Mouse (Mus musculus): ENCODE results near the gene Meox1.

Meox1 gene

DNA sequence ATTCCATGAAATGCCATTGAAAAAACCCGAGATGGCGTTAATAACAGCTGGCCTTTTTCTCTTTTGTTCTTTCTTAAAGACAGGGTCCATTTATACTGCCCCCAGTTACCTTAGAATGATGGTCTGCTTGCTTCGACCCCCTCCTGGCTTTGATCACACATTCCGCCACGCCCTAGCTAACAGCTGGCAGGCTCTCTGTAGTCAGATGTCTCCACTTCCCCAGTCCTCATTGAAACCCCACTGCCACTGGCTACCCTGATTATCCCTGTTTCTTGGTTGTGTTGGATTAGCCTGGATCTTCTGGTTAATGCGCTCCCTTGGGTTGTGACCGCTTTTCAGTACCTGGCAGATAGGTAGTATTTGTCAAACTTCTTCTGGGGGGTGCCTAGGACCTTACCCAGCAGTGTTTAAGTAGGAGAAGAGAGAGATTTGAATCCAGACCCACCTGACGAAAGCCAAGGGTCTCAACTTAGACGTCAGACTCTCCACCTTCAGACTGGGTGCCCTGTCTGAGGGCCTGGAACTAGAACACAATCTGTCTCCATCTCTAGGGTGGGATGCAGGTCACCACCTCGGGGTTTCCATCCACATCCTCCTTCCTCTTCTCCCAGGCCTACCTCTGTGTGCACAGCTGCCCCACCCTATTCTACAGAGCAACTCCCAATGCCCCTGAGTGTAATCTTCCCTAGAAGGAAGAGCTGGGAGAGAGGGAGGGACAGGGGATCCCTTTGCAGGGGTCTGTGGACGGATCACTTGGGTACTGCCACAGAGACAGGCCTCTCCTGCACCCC, 11.5 kb downstream of the Meox1 start:
- ChIA-PET CTCF (interaction anchor here in 2 of 4 experiments (0.5 to 1.5 kb wide), 3 partner anchors 23 to 28 kb away, joined by 3 read pairs; no protein-coding TSS in a partner anchor), POLR2A (interaction anchor here in 2 of 4 experiments (0.6 to 1.5 kb wide), 4 partner anchors 13 to 255 kb away, joined by 3 to 6 read pairs (median 4); no protein-coding TSS in a partner anchor)

DNA sequence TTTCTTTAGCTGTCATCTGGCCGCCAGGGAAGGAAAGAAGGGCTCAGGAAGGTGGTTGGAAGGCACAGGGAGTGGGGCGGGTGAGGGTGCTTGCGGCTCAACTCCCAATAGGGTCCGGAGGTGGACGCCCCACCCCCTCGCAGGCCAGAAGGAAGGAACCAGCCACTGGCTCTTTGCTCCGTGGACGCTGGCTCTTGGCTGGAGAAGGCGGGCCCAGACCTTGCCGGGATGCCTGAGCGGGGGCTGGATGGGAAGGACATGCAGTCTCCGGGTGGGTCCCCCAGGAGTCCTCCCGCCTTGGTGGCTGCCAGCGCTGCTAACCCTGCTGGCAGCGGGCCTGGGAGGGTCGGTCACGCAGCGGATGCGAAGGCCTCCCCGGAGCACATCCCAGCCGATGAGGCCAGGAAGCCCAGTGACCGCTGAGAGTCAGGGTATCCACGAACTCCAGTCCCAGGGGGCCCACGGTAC, 12.5 kb downstream of the Meox1 start:
- POLR2A ChIA-PET = interaction anchor here in 3 of 4 experiments (0.5 to 2.2 kb wide), 9 partner anchors 11 to 567 kb away, joined by 3 to 6 read pairs (median 4); partner anchors contain the start of genes Cfap97d1 (in 1 of the 3) and Etv4 (in 1 of the 3)
- CTCF ChIA-PET = interaction anchor here in 3 of 4 experiments (0.6 to 1.7 kb wide), 7 partner anchors 23 to 172 kb away, joined by 3 to 9 read pairs (median 4); no protein-coding TSS in a partner anchor

DNA sequence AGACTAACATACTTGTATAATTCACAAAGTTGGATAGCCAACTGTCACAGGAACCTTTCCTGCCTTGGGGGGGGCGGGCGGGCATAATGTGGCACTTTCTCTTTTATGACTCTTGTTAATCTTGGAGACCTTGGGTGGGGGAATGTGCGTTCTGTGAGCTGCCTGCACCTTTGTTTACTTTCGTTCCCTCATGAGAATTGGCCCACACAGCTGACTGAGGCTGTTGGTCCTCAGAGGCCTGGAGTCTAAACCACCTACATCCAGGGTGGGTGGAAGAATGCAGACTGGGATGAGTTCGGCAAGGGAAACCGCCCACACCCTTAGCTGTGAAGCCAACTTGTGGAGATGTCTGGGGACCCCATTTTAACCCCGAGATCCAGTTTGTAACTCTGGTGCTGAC, 13.0 kb downstream of the Meox1 start:
- POLR2A ChIA-PET = interaction anchor here in 3 of 4 experiments (0.5 to 2.2 kb wide), 8 partner anchors 11 to 568 kb away, joined by 3 to 6 read pairs (median 4); partner anchors contain the start of genes Cfap97d1 (in 1 of the 3) and Etv4 (in 1 of the 3)

DNA sequence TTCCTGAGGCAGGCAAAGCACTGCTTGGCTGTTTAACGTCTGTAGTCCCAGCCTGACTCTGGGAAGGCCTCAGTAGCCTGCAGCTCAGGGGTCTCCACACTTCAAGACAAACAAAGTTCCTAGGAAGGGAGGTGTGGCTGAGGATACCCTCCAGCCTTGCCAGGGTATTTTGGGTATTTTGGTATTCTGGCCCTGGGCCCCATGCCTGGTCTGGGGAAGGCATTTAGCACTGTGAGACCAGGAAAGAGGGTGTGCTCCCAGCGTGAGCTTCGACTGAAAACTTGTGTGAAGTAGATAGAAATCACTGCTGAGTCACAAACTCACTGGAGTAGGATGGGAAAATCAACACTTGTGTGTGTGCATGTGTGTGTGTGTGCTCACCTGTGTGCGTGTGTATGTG, 14.5 kb downstream of the Meox1 start:
- CTCF ChIA-PET = interaction anchor here in 1 of 4 experiments (0.7 kb wide), 1 partner anchor 64 kb away, joined by 3 read pairs; no protein-coding TSS in a partner anchor
- POLR2A ChIA-PET = interaction anchor here in 1 of 4 experiments (2.2 kb wide), 1 partner anchor 9 kb away, joined by 6 read pairs; no protein-coding TSS in a partner anchor

More for the DNA sequence above, 13.0 kb downstream of the Meox1 start:
- CTCF ChIA-PET = interaction anchor here (0.6 to 1.7 kb wide), 9 partner anchors 16 to 173 kb away, joined by 3 to 9 read pairs (median 4); no protein-coding TSS in a partner anchor

DNA sequence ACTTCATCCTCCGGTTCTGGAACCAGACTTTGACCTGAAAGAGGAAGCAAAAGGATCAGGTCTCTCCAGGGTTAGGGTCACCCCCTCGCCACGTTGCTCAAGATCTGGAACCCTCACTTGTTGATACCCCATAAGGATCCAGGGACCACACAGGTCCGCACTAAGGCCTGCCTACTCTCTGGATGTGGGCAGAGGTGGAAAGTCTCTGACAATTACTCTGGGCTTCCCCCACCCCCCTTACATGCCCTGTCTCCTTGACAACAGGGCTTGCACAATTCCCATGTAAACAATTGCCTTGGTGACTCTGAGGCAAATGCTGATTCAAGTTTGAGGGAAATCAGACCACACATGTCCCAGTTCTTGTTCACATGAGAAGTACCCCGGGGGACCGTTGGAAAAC, 15.5 kb downstream of the Meox1 start:
- CTCF ChIA-PET = interaction anchor here in 1 of 4 experiments (0.5 to 1.2 kb wide), 2 partner anchors 12 to 18 kb away, joined by 3 to 4 read pairs; no protein-coding TSS in a partner anchor
- POLR2A ChIA-PET = interaction anchor here in 1 of 4 experiments (1.7 kb wide), 1 partner anchor 12 kb away, joined by 3 read pairs; no protein-coding TSS in a partner anchor

DNA sequence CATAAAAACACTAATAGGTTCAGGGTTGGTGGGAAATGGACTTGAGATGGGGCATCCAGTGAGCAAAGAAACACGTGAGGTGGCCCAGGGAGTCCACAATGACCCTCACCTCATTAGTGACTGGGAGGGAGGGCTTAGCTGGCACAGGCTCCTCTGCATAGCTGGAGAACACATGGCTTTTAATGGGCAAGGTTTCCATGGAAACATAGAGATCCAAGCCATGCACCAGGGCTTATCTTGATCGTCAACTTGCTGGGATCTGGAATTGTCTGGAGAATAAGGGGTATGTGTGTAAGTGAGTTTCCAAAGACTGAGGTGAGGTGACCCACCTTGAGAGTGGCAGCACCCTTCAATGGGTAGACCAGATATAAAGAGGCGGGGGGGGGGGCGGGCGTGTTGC, 19.2 kb downstream of the Meox1 start:
- ChIA-PET CTCF (interaction anchor here in 3 of 4 experiments (0.6 to 0.8 kb wide), 3 partner anchors 24 to 262 kb away, joined by 3 to 6 read pairs (median 4); no protein-coding TSS in a partner anchor), POLR2A (interaction anchor here in 1 of 4 experiments (0.8 kb wide), 1 partner anchor 16 kb away, joined by 6 read pairs; no protein-coding TSS in a partner anchor)

DNA sequence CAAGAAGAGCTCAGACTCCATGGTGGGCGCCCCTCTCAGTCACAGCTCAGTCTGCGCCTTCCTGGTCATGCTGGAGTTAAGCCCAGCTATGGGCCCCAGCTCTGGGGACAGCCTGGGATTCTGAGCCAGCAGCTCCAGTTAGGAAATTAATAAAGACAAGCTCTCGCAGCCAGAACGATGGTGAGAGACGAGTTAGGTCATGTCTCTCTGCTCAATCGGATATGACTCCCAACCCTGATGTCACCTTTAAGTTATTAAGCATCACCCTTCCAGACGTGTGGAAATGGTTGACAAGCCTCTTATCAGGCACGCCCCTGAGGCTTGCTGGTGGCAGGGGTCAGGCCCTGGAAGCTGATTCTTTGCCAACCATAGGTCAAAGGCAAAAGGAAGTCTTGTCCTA, 20.3 kb downstream of the Meox1 start:
- CTCF ChIA-PET = interaction anchor here in 2 of 4 experiments (0.7 to 1.4 kb wide), 6 partner anchors 31 to 180 kb away, joined by 3 to 10 read pairs (median 4); no protein-coding TSS in a partner anchor
- POLR2A ChIA-PET = interaction anchor here in 1 of 4 experiments (0.5 kb wide), 1 partner anchor 109 kb away, joined by 3 read pairs; no protein-coding TSS in a partner anchor

DNA sequence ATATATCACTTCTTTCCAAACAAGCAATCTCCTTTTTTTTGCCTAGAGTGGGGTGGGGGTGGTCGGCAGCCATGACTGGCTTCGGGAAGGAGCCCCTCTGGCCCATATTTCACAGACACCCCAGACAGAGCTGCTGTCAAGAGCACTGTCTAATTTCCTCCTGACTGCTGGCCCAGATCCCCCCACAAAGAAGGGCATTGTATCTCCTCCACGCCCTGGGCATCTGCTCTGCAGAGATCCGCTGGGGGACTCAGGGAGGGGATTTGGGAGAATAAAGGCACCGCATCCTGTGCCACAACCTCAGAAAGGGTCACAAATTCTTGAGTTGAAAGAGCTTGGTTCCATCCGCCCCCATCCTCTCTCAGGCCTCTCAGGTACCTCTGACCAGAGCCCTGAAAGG, 22.7 kb downstream of the Meox1 start:
- CTCF ChIA-PET = interaction anchor here in 2 of 4 experiments (0.9 to 2.4 kb wide), 3 partner anchors 33 to 59 kb away, joined by 3 to 6 read pairs (median 4); no protein-coding TSS in a partner anchor
- POLR2A ChIA-PET = interaction anchor here in 1 of 4 experiments (0.6 to 1.2 kb wide), 2 partner anchors 26 to 226 kb away, joined by 3 to 4 read pairs; no protein-coding TSS in a partner anchor

DNA sequence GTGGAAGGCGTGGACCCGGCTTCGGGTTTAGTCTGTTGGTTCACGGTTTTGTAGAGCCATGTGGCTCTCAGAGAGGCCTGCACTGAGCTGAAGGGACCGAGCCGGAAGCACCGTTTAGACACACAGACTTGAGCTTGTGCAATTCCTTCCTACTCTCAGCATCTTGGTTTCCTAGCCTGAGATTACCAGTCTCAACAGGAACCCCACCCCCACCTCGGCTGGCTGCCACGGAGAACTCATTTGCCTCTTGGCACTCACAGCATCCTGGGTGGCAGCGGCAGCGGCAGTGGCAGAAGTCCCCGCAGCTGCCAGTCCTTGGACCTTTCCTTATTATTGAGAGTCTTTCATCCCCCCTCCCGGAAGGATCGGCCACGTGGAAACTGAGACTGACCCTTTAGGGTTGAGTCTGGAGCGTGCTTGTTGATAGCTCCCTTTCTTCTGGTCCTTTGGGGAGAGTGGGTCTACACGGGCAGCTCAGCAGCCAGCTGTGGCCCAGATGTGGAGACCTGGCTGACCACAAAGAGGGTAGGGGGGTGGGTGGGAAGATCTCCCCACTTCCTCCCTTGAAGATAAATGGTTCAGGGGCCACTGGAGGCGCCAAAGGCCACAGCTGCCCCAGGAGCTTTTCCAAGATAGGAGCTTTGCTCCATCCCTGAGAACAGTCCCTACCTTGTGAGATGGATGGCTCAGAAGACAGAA, 24.0 kb downstream of the Meox1 start:
- ChIA-PET POLR2A (interaction anchor here in 3 of 4 experiments (0.5 to 1.6 kb wide), 7 partner anchors 10 to 213 kb away, joined by 3 to 7 read pairs (median 4); no protein-coding TSS in a partner anchor), CTCF (interaction anchor here in 3 of 4 experiments (0.6 to 2.4 kb wide), 9 partner anchors 18 to 272 kb away, joined by 3 to 6 read pairs (median 4); no protein-coding TSS in a partner anchor)

DNA sequence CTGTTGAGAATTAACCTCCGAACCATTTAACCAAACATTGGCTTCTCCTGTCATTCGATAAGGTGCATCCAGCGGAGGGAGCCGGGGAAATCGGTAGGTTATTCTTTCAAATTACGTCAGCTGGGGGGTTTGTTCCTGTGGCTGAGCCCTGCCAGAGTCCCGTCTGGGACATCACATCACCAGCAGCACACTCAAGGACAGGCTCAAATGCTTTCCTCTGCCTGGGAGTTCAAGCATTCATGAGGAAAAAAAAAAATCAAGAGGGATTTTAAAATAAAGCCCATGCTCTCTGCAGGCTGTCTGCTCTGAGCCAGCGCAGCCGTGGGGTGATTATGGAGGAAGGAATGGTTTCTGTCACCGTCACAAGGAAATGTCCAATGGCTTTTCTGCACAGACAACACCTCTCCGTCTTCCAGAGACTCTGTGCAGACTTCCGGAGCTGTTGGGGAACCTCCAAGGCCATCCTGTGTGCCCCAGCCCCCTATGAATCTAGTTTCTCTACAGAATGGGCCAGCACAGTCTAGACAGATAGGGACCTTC, 26.6 kb downstream of the Meox1 start:
- ChIA-PET POLR2A (interaction anchor here in 1 of 4 experiments (1.1 to 1.2 kb wide), 2 partner anchors 21 to 29 kb away, joined by 3 read pairs; no protein-coding TSS in a partner anchor), CTCF (interaction anchor here in 2 of 4 experiments (0.5 to 0.9 kb wide), 2 partner anchors 30 to 43 kb away, joined by 4 to 5 read pairs; no protein-coding TSS in a partner anchor)

DNA sequence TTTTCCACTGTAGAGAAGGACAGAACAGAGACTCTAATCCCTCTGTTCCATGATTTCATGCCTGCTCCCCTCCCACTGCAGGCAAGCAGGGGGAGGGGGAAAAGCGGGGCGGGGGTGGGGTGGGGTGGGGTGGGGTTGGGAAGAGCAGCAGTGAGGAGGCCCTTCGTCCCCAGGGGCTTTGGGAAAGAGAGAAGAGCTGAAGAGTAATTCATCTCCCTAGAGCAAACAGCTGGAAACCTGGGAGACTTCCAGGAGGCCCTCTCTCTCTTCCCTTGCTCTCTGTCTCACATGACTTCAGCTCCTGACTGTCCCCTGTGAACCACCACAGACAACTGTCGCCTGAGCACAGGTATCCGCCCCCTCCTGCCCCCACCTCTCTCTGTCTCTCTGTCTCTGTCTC, 35.4 kb downstream of the Meox1 start:
- ChIA-PET POLR2A (interaction anchor here in 2 of 4 experiments (0.9 to 1.1 kb wide), 2 partner anchors 13 to 16 kb away, joined by 6 read pairs; no protein-coding TSS in a partner anchor), CTCF (interaction anchor here in 3 of 4 experiments (0.6 to 1.6 kb wide), 8 partner anchors 10 to 390 kb away, joined by 3 to 12 read pairs (median 4); partner anchors contain the start of gene BC030867 (in 1 of the 3))

DNA sequence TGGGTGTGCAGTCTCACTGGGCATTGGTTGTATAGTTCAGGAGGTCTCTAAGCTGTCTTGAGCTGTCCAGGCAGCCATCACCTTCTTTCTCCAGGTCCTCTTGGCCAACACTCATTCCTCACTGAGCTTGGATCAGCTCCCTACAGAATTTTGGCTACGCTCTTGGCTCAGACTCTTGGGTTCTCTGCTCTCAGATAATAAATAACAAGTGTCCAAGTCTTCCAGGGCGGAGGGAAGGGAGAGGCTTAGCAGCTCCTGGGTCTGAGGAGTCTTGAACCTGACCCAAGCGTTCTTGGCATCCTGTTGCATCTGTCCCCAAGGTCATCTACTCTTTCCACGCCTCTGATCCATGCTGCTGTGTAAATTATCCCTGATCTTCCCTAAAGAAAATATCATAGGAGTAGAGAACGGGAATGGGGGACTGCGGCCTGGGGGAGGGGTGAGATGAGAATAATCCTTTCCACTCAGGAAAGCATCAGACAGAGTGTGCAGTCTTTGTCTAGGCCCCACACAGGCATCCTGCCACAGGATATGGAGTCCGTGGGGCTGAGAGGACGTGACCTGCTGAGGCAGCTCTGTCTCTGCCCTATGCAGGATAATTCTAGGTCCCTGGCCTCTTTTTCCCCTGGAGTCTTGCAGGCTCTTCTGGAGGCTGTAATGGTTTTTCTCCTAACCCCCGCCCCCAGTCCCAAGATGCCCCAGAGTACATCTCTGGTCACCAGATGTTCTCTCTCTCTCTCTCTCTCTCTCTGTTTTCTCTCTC, 38.0 kb downstream of the Meox1 start:
- ChIA-PET POLR2A (interaction anchor here in 2 of 4 experiments (0.7 to 1.0 kb wide), 3 partner anchors 11 to 40 kb away, joined by 3 to 4 read pairs (median 4); no protein-coding TSS in a partner anchor), CTCF (interaction anchor here in 3 of 4 experiments (0.6 to 1.3 kb wide), 4 partner anchors 30 to 627 kb away, joined by 3 to 5 read pairs (median 4); no protein-coding TSS in a partner anchor)

DNA sequence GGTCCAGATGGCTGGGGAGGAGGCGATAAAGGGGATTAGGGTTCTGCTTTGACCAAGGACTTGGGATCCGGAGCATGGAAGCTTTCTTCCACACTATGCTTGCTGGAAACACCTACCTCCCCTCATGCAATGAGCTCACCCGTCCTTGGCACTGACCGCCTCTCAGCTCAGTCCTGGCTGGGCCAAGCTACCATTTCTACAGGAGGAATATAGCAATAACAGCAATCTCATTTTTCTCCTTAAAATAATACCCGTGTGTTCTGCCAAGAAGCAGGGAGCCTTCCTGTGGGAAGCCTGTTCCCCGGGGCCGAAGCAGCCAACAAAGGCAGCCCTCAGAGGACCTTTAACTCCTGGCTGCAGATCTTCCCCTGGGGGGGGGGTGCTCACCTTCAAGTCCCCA, 43.1 kb downstream of the Meox1 start:
- CTCF ChIA-PET = interaction anchor here in 3 of 4 experiments (0.6 to 1.2 kb wide), 4 partner anchors 17 to 117 kb away, joined by 3 to 6 read pairs (median 3); no protein-coding TSS in a partner anchor

DNA sequence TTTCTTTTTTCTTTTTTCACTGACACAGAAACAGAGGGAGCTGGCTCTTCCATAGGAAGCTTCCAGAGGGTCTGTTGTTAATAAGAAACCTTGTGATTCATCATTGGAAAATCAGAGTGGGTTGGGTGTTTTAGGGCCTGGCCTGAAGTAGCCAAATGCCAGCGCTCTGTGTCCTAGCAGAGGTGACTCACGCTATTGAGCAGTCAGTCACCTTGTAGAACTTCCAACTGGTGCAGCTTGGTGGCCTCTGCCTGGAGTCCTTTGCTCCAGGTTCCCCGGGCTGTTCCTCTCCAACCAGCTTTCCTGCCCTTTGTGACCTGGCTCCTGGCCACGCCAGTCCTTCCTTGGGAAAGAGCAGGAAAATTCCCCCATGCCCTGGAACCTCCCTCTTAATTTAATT, 44.9 kb downstream of the Meox1 start:
- ChIA-PET POLR2A (interaction anchor here in 1 of 4 experiments (0.6 kb wide), 1 partner anchor 134 kb away, joined by 3 read pairs; no protein-coding TSS in a partner anchor), CTCF (interaction anchor here in 2 of 4 experiments (0.5 to 0.6 kb wide), 2 partner anchors 227 to 669 kb away, joined by 8 to 11 read pairs; no protein-coding TSS in a partner anchor)

More for the DNA sequence above, 43.1 kb downstream of the Meox1 start:
- POLR2A ChIA-PET = interaction anchor here in 1 of 4 experiments (0.7 kb wide), 1 partner anchor 30 kb away, joined by 4 read pairs; no protein-coding TSS in a partner anchor

DNA sequence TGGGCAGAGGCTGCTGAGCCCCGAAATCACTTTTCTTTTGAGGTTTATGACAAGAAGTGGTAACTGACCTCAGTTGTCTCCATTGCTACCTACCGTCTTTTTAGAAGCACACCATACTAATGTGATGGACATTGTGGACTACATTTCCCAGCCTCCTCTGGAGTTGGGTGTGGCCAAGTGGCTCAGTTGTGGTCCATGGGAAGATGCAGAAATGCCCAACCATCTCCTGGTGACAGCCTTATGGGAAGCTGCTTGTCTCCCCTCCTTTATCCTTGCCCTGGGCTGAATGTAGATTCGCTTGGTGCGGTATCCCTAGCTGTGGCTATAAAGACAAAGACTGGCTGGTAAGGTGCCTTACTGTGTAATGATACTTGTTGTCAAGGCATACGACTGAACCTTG, 46.7 kb downstream of the Meox1 start:
- CTCF ChIA-PET = interaction anchor here in 1 of 4 experiments (1.2 kb wide), 1 partner anchor 33 kb away, joined by 3 read pairs; no protein-coding TSS in a partner anchor
- POLR2A ChIA-PET = no interaction called here

DNA sequence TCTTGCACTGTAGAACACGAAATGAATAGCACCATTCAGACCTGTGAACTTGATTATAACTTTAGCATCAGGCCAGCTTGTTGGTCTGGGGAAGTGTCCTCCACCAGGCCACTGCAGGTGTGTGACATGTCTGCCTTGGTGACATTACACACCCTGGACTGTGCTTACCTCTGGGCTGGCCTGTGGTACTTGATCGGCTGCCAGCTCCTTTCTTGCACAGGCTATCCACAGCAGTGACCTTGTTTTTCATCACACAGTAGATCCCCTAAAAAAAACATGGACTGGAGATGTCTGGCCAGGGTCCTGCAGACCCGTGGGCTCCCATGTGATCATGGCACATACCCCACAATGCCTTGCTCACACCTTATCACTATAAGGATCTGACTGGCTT, 51.4 kb downstream of the Meox1 start:
- CTCF ChIA-PET = interaction anchor here in 3 of 4 experiments (0.6 to 3.3 kb wide), 8 partner anchors 28 to 197 kb away, joined by 3 to 19 read pairs (median 4); no protein-coding TSS in a partner anchor
- POLR2A ChIA-PET = interaction anchor here in 1 of 4 experiments (2.7 kb wide), 1 partner anchor 67 kb away, joined by 9 read pairs; no protein-coding TSS in a partner anchor
